Mouse (Mus musculus) CD4-positive, CD25-positive, alpha-beta regulatory T cell, adult 2 months (primary cell): ENCODE measurements at regions not wholly inside any gene's neighbourhood (a gene's known extent, or its start where the extent isn't known, plus 50 kb on each side); places are given as distances from the start of the nearest gene placed in this dataset.

ENCODE experiments used
- DNase-seq: peaks from one replicate; pipeline ENCODE4 v3.0.0-alpha.2; 2012; ENCODE audit warnings: low read depth, low spot score

DNA sequence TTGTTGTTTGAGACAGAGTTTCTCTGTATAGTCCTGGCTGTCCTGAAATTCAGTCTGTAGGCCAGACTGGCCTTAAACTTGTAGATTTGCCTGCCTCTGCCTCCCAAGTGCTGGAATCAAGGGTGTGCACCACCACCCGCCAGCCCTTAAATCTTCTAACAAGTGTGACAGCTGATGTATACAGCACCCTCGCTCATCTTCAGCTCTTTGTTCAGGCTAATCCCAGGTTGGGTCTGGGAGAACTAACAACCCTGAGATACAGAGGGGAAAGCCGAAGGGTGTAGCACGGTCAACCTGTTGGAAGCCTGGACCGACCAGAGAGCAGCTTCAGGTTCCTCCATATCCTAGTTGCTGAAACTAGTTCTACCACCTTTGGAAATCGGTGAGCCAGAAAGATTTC, 99.0 kb downstream of the Tmem30b start:
- DNase-seq = no peak

DNA sequence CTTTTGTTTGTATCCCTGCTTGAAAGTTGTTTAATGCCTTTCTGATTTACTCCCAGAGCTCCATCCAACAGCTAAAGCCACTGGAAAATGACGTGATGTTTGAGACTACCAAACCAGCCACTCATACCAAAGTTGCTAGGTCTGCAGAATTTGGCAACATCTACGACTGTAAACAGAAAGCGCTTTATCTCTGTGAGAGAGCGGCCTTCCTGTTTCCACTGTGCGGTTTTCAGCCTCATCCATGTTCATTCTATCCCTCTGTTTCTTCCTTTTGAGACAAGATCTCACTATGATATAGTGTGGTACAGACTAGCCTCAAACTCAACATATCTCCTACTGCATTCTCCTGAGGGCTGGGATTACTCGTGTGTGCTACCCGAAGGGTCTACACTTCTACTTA, 100.0 kb downstream of the Tmem30b start:
- no peak for DNase-seq

DNA sequence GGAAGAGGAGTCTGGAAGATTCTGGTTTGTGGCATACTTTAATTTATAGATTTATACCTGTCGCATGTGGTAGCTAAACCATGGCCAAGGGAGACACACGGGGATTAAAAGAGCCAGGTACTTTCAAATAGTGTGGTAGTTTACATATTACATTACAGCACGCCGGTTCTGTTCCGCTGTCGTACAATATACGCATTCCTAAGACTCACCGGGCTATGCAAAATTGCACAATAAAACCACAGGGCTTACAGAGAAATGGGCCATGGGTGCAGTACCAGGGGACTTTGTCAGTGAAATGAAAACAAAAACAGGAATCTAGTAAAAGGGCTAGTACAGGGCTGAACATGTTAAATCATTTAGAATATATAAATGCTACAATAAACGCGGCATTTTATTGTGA, 100.6 kb downstream of the Tmem30b start:
- DNase-seq = no peak

DNA sequence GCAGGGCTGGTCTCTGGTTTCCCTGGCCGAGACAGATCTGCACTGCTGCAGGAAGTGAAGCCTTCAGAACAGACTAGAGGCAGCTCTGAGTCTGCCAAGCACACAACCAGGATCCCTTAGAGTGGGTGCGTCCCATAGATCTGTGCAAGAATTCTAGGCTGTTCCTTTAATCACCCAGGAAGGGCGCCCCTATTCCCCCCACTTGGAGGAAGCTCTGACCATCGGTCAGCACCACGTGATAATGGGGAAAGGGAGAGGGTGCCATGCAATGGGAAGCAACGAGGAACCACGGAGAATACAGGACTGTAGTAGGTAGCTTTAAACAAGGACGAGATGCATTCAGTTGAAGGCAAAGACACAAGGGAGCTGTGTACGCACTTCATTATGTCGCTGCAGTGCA, 101.1 kb downstream of the Tmem30b start:
- no peak for DNase-seq

DNA sequence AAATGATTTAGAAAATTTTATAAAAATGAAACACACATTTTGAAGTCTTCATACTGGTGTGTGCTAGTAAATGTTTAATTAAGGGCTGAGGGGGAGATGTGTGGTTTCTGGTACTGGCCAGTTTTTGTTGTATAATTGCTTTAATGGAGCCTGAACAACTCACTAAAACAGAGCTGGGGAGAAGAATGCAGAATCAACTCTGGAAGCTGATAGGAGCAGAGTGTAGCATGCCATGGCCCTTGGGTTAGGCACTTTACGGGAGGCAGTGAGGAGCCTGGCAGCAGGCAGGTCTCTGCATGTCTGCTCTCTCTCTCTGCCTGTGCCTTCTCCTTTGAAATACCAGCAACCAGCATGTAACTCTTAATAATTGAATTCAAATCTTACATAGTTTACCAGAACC, 104.9 kb downstream of the Tmem30b start:
- DNase-seq = no peak

DNA sequence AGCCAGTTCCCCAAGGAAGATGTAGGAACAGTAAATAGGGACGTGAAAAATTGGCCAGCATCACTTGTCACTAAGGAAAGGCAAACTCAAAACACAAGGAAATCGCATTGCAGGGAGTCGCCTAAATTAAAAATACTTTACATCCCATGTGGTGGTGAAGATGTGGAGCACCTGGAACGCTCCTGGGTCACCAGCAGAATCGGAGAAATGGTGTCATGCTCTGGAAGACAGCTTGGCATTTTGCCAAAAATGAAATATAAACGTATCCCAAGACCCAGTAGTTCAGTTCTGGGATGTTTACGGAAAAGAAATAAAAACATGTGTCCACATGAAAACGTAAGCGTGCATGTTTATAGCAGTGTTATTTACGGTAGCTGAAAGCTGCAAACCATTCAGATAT, 111.5 kb downstream of the Tmem30b start:
- DNase-seq = no peak

DNA sequence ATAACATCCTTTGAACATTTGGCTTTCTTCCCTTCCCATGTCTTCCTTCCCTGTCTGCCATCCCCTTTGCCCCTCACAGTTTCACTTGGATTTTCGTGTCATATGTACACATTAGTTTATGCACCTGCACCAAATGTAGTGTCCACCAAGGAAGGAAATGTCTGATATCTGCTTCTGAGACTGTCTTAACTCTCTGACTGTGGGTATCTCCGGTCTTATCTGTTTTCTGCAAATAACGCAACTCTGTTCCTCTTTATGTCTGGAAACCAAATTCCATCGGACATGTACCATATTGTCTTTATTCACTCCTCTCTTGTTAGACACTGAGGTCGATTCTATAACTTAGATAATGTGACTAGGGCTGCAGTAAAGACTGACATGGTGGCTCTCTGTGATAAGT, 113.6 kb downstream of the Tmem30b start:
- no peak for DNase-seq

DNA sequence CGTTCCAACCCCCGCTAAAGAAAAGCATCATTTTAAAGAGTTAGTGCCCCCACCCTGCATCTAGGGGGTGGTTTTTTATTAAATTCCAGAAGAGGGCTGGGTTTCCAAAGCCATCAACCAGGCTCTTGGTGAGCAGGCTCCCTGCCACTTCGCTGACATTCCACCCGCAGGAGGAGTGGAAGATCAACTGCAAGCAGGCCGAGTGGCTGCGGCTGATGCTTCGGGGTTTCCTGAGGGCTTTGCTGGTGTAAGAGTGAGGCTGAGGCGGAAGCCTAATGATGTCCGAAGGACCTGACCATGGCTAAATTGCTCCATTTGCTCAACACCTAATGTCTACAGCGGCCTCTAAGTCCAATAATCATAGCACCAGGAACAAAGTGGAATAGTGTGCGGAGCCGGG, 118.0 kb downstream of the Tmem30b start:
- DNase-seq = no peak

DNA sequence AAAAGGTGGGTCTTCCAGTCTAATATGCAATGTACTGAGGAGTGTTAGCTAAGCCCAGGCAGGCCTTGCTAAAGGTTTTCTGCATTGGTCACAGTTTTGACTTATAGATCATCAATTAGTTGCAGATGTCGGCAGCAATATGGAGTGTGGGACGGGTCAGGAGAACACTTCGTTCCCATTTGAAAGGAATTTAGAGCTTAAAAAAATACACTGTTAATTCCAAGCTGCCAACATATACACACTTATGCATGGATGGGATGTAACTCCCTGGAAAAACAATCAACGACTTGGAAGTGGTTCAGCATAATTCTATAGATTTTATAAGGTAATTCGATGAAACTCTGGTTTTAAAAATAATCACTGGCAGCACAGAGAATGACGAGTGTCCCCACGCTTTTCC, 121.4 kb downstream of the Tmem30b start:
- no peak for DNase-seq

DNA sequence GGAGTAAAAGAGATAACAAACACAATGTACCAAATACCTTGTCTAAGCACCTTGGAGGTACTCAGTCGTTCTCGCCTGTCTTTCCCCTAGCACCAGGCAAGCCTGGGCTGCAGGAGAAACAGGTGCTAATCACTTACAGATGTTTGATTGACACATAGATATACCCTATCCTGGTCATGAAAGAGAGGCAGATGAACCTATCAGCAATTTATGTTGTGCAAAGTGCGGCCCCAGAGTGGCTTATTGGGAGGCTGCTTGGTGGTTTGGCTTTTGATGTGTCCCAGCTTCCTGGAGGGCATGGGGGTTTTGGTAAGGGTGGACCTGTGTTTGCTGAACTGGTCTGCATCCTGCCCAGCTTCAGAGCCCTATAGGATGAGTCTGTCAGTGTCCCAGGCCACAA, 129.1 kb downstream of the Tmem30b start:
- no peak for DNase-seq

DNA sequence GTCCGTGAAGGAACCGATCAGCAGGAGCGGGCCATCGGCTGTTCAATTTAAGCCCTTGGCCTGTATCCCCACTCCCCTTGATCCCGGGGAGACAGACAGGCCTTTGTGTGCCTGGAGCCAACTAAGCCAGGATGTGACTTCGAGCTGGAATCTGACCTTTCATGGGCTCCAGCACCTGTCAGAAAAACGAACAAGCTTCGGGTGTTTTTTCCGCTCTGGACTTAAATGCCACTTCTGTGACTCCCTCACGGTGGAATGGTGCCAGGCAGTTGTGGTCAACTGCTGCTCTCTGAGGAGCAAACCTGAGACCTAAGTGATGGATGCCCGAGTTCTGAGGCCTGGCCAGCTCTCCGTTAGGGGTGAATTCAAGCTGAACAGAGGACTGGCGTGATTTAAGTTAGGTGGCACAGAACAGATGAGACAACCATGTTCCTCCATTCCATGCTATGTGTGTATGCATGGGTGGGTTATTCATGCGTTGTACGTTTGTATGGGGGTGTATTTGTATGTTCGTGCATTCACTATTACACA, 129.8 kb downstream of the Tmem30b start:
- no peak for DNase-seq

DNA sequence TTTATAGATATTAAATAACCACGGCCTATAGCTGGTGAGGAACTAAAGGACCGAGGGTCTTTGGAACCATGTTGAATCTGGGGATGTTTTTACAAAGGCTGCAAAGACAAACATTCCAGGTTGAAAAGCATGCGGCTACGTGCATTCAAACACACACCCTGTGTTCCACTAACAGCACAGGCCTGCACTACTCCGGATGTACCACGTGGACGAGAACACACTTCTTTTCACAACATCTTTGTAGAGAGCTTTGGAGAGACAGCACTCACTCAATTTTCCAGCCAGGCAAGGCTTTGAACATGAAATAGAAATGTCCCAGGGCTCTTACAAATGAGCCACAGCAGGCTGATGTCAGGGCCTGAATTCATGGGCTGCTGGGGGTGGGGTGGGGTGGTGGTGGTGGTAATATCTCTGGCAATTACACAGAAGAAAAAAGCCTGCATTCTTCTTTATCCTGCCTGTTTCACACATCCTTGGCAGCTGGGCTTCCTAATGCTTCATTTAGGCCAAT, 129.3 kb downstream of the Slc38a6 start:
- DNase-seq = no peak

DNA sequence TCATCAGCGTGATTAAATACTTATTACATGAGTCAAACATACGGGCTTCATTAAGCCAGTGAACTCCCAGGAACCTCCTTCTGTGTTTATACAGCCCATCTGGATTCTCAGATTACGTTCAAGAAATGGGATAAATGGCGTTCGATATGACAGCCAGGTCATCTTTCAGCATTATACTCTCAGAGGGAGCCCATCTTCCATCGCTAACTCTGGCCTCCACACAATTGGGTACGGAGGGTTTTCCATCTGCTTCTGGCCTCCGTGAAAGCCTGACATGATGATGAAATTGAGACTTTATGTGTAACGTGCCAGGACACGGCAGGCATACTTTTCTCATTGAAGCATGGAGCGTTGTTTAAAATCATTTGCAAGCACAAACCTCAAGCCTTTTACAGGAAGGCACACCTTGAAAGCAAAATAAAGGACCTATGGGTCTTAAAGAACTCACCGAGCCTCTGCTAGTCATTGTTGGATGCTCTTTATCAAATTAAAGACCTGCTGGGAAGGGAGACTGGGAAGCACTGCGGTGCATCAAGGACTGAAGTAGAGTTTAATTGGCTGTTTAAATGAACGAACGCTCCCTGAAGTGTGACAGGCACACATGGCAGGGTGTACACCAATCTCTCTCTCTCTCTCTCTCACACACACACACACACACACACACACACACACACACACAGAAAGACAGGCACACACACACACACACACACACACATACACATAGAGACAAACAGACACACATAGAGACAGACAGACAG, 127.0 kb downstream of the Slc38a6 start:
- DNase-seq = no peak

DNA sequence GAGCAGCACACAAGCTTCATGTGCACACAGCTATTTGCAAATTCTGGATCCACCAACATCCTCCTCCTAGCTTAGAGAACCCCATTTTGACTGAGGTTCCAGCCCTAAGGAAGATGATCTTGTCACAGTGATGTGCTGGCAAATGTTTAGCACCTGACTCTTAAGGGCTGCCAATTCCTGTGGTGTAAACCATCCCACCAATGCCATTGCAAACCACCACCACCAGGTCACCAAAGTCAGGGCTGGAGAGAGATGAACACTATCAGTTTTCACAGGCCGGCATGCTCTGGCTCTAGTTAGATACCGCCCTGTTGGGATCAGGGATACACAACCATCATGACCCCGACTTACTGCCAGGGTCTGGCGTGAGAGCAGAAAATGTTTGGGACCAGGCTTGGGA, 125.9 kb downstream of the Slc38a6 start:
- no peak for DNase-seq

DNA sequence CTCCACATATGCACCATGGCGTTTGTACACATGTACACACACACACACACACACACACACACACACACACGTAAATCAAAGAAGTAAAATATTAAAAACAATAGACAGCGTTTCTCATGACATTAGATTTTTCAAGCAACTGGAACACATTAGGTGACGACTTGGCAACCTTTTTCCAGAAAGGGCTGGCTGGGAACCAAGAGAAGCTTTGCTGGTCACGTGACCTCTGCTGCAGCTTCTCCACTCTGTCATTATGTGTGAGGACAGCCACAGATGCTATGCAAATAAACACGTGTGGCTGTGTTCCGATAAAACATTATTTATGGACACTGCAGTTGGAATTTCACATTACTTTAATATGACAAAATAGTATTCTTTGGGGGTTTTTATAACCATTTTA, 124.3 kb downstream of the Slc38a6 start:
- DNase-seq = no peak

DNA sequence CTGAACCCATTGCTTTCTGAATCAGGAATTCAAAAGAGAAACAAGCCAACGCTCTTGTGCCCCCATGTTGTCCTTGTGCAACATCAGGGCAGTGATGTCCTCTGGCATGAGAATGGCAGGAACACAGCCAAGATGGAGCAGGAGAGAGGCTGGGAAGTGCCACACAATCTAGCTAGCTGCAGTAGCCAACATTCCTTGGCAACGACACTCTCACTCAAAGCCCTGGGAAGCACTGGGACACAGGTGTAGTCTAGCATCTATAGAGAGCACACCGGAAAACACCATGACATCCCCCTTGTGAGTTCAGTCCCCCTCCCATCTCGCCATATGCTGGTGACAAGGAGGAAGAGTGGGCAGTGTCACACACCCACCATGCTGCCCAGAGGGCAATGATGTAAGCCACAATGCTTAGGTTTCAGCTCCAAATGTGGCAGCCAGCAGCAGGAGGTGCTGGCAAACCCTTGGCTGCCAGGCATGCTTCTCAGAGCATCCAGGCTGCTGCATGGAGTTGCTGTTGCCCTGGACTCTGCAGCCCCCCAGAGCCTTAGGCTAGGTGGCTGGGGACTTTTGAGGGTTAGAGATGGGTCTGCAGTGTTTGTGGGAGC, 123.0 kb downstream of the Slc38a6 start:
- DNase-seq = no peak

DNA sequence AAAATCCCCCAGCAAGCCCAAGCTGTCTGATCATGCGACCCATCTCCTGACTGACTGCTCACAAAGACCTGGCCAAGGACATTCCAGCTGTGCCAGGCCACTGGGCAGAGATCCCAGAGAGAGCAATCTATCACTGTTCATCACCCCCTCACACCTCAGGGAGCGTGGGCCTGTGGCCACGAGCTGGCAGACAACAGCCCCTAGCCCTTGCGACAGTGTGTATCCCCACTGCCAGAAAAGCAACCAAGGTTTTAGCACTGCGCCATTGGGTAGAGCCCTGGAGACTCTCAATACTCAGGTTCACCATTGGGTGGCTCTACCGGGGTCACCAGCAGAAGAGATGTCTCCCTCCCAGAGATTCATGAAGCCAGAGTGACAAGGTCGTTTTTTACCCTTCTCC, 122.0 kb downstream of the Slc38a6 start:
- DNase-seq = no peak

DNA sequence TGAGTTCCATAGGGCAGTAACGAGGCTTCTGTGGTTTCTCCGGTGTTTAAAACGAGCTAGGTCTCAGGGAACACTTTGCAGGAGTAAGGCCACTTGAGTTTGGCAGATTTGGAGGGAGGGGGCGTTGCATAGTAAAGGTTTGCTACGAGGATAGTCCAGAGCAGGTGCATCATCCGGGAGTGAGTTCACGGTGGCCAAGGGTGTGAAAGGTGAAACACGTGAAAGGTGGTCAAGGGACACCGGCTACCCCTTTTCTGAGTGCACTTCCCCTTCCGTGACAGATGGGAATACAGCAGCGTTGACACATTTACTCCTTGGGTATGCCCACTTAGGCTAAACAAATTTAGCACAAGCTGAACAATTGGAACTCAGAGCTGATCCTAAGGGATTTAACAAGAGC, 121.6 kb downstream of the Slc38a6 start:
- DNase-seq = no peak

DNA sequence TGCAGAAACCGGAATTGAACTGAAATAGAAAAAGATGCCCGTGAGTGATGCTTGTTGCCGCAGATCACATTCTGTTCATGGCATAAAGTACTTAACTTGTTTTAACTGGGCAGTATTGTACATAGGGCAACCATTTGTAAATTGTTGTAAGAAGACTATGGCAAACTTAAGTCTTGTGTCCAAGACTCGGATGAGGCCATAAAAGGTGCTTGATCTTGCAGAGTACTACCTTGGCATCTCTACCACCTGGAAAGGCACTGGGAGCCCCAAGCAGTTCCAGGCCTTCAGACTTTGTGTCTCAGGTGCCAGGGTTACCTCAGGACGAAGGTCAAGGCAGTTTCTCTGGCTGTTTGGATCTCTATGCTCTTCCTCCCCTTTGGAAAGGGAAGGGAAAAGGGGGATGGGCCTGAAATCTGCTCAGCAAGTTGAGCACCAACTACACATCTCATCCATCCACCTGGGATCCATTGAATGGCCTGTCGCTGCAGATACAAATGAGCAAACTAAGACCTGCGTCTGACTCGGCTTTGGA, 120.0 kb downstream of the Slc38a6 start:
- DNase-seq = no peak

DNA sequence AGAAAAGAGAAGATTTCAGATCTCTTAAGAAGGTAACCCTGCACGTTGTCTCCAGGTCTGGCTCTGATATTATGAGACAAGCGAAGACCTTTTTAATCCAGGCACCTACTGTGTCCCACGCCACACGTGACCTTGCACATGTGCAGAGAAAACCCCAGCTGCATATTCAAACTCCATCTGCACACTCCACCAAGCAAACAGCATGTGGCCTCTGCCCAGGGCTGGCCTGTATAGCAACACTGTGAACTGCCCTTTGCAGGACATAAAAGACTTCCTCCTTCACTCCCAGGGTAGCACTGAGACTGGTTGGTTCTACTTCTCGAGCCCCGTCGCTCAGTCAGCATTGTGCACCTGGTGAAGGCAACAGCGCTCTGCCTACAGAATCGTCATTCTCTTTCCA, 119.0 kb downstream of the Slc38a6 start:
- DNase-seq = no peak

DNA sequence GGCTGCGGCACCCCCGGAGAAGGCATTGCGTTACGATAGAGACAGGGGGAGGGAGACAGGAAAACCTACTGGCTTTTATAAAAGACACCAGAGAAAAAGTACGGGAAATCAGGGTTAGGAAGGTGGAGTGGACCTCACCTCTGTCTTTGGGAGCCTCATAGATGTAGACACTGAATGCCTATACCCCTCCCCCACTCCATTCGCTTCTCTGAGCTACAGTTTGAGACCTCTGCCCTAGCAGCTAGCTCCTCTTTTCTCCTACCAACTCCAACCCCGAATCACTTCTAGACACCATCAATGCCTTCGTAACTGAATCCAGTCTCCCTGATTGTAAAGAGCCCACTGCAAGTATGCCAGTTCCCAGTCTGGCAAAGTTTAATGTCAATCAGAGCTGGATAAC, 118.5 kb downstream of the Slc38a6 start:
- DNase-seq = no peak

DNA sequence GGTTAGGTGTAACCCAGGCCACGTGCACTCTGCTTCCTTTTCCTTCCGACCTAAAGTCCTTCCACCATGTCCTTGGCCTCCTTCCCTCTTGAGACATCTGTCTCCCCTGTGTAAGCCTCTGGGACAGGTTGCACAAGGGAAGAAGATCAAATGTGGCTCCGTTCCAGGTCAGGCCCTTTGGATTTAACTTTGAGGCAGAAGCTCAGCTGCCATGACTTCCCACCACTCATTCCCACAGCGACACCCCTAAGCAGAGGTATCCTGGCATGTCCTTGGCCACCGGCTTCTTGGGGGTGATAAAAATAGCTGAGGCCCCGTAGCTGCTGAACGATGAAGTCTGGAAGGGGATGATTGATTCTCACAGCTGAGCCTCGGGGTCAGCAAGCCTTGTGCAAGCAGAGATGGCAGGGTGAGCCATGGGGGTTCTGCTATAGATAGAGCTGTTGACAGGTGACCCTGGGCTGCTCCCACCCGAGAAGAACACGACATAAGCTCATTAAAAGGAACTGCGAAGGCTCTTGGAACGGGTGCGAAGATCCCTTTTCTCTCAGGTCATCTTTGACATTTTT, 117.4 kb downstream of the Slc38a6 start:
- DNase-seq = no peak
